Mouse (Mus musculus) thymus, adult 2 months (tissue): ENCODE measurements around the gene Rbm4.

Experiments
- CTCF ChIP-seq: fragments of 200-500 bp; IDR thresholded peaks from 2 replicates; pipeline ENCODE4 v1.5.1; 2012; ENCODE audit warnings: mild to moderate bottlenecking, control low read depth, low read length, moderate library complexity, borderline replicate concordance; ENCODE audit not compliant: control insufficient read depth, poor library complexity, insufficient read depth; ENCODE audit errors: extremely low read depth
- POLR2A ChIP-seq: fragments of 200-500 bp; IDR thresholded peaks from 2 replicates; pipeline ENCODE4 v1.6.1; 2012; ENCODE audit warnings: mild to moderate bottlenecking, low read length, control low read depth, moderate library complexity; ENCODE audit not compliant: control insufficient read depth, poor library complexity, insufficient read depth; ENCODE audit errors: extremely low read depth

GRCm38 (mm10) chr19:4742229-4742628 is 51.5 kb downstream of the Rbm4 start:
- TF ChIP-seq CTCF (no peak), POLR2A (no peak)
